Mouse (Mus musculus) spleen, adult 2 months (tissue): Measurements from ENCODE around the gene Amfr.

ENCODE experiments used
- CTCF ChIP-seq: fragments of 200-500 bp; IDR thresholded peaks from 2 replicates; pipeline ENCODE4 v1.5.1; 2011; ENCODE audit warnings: mild to moderate bottlenecking, inconsistent platforms; ENCODE audit not compliant: insufficient read depth, insufficient read length, insufficient replicate concordance; ENCODE audit errors: extremely low read depth
- POLR2A ChIP-seq: fragments of 200-500 bp; IDR thresholded peaks from 2 replicates; pipeline ENCODE4 v1.6.1; 2011; ENCODE audit warnings: low read depth, low read length, inconsistent platforms

DNA sequence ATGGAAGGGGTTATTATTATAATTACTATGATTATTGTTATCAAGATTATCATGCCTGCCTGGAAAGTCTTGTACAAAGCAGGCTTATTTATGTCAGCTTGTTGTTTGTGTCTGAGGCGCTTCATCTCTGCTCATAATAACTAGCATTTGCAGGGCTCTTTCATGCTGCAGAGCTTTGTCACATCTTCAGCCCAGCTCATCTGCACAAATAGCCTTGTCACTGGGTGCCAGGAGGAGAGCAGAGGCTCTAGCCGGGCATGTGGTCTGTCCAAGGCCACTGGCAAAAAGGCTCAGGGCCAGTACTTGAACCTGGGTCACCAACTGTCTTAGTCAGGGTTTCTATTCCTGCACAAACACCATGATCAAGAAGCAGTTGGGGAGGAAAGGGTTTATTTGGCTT lies 79.4 kb downstream of the Amfr start:
- TF ChIP-seq POLR2A (no peak), CTCF (no peak)
